Mouse (Mus musculus): Measurements from ENCODE around the gene Coro1b.

Coro1b gene

GRCm38 (mm10) chr19:4148491-4148806 lies at the start of gene Coro1b:
Gene Coro1b, plus strand, starts transcription at chr19:4148619.
- in situ Hi-C loops (cut with MboI; ENCODE audit: low pct_unique_long_range_greater_than_20kb in 1 of 2, low sequenced_read_pairs in 2 of 2, unreplicated experiment in 1 of 2) = no loop called here

GRCm38 (mm10) chr19:4099056-4099455 lies 49.4 kb upstream of the Coro1b start:
- in situ Hi-C loops (cut with MboI; ENCODE audit: low pct_unique_long_range_greater_than_20kb in 1 of 2, low sequenced_read_pairs in 2 of 2, unreplicated experiment in 1 of 2) = no loop called here

DNA sequence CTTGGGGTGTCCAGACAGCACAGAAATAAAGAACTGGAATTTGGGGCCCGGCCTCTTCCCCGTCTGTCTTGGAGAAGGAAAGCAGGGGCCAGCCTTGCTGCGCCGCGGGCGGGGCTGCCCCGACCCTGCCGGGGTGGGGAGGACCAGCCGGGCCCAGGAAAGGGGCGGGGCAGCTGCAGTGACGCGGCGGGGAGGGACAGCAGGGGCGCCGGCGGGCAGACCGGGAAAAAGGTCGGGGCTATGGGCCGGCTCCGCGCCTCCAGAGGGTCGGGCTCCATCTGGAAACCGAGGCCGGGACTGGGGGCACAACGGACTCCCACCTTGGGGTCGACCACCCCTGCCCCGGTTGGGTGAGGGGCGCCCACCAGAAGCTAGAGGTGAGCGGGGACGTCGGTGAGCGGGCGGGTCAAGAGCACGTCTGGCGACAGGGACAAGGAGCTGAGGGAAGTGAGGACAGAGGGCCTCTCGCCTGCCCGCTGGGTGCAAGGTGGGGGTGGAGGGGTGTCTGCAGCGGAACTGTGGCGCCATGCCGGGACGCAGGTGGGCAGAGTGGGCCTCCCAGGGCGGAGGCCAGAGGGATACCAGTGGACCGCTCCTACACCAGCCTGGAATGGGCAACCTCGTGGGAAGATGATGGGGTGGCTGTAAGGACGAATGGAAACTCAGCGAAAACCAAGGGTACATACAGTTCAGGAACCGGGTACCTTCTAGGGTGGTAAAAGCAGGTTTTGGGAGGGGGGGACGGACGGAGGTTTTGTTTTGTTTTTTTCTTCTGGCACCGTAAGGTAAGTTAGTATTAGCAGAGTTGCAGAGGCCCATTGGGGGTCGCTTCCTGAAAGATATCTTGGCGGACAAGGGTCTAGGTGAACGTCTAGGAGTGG lies 48.3 kb upstream of the Coro1b start, which contains the start of gene Pitpnm1:
Pitpnm1 (plus strand) TSS at position 162 of the 881 bp plus-strand sequence.
- in situ Hi-C loops (cut with MboI; ENCODE audit: low pct_unique_long_range_greater_than_20kb in 1 of 2, low sequenced_read_pairs in 2 of 2, unreplicated experiment in 1 of 2) = no loop called here

DNA sequence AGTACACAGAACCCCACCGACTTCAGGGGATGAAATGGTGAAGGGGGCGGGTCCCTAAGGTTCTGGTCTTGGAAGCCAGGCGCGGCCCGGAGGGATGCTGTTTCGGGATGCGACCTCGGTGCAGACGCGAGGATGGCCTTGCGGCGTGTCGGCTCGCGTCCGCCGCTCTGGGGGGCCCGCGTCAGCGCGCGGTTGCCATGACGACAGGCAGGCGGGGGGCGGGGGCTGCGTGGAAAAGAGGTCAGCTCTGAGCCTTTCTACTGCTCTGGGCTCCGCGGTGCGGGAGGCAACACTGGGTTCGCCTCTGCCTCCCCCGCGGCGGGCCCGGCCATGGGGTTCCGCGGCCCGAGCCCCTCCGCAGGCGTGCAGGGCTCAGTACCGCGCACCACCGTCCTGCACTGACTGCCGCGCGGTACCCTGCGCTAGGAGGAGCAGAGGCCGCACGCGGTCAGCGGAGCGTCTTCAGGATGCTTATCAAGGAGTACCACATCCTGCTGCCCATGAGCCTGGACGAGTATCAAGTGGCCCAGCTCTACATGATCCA lies 47.6 kb upstream of the Coro1b start:
- in situ Hi-C loops (cut with MboI; ENCODE audit: low pct_unique_long_range_greater_than_20kb in 1 of 2, low sequenced_read_pairs in 2 of 2, unreplicated experiment in 1 of 2) = no loop called here

- in situ Hi-C loops (cut with MboI; ENCODE audit: low pct_unique_long_range_greater_than_20kb in 1 of 2, low sequenced_read_pairs in 2 of 2, unreplicated experiment in 1 of 2) = no loop called here
Observed at GRCm38 (mm10) chr19:4101466-4101865, 47.0 kb upstream of the Coro1b start.

- in situ Hi-C loops (cut with MboI; ENCODE audit: low pct_unique_long_range_greater_than_20kb in 1 of 2, low sequenced_read_pairs in 2 of 2, unreplicated experiment in 1 of 2) = no loop called here
Observed at GRCm38 (mm10) chr19:4102049-4102448, 46.4 kb upstream of the Coro1b start.

DNA sequence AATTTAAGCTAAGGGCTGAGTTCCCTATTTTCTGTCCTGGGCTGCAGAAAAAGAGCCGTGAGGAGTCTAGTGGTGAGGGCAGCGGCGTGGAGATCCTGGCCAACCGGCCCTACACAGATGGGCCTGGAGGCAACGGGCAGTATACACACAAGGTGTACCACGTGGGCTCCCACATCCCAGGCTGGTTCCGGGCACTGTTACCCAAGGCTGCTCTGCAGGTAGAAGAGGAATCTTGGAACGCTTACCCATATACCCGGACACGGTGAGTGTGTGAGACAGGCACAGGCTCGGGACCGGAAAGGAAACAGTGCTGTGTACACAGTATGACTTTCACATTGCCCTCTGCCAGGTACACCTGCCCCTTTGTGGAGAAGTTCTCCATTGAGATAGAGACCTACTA lies 45.8 kb upstream of the Coro1b start:
- in situ Hi-C loops (cut with MboI; ENCODE audit: low pct_unique_long_range_greater_than_20kb in 1 of 2, low sequenced_read_pairs in 2 of 2, unreplicated experiment in 1 of 2) = no loop called here

- in situ Hi-C loops (cut with MboI; ENCODE audit: low pct_unique_long_range_greater_than_20kb in 1 of 2, low sequenced_read_pairs in 2 of 2, unreplicated experiment in 1 of 2) = no loop called here
Observed at GRCm38 (mm10) chr19:4103294-4103693, 45.1 kb upstream of the Coro1b start.

GRCm38 (mm10) chr19:4103792-4104191 lies 44.6 kb upstream of the Coro1b start:
- in situ Hi-C loops (cut with MboI; ENCODE audit: low pct_unique_long_range_greater_than_20kb in 1 of 2, low sequenced_read_pairs in 2 of 2, unreplicated experiment in 1 of 2) = no loop called here

- in situ Hi-C loops (cut with MboI; ENCODE audit: low pct_unique_long_range_greater_than_20kb in 1 of 2, low sequenced_read_pairs in 2 of 2, unreplicated experiment in 1 of 2) = no loop called here
Observed at GRCm38 (mm10) chr19:4104675-4105194, 43.7 kb upstream of the Coro1b start.

GRCm38 (mm10) chr19:4106654-4107053 lies 41.8 kb upstream of the Coro1b start:
- in situ Hi-C loops (cut with MboI; ENCODE audit: low pct_unique_long_range_greater_than_20kb in 1 of 2, low sequenced_read_pairs in 2 of 2, unreplicated experiment in 1 of 2) = no loop called here

- in situ Hi-C loops (cut with MboI; ENCODE audit: low pct_unique_long_range_greater_than_20kb in 1 of 2, low sequenced_read_pairs in 2 of 2, unreplicated experiment in 1 of 2) = no loop called here
Observed at GRCm38 (mm10) chr19:4108535-4108934, 39.9 kb upstream of the Coro1b start.

- in situ Hi-C loops (cut with MboI; ENCODE audit: low pct_unique_long_range_greater_than_20kb in 1 of 2, low sequenced_read_pairs in 2 of 2, unreplicated experiment in 1 of 2) = no loop called here
Observed at GRCm38 (mm10) chr19:4112063-4112960, 36.1 kb upstream of the Coro1b start.

DNA sequence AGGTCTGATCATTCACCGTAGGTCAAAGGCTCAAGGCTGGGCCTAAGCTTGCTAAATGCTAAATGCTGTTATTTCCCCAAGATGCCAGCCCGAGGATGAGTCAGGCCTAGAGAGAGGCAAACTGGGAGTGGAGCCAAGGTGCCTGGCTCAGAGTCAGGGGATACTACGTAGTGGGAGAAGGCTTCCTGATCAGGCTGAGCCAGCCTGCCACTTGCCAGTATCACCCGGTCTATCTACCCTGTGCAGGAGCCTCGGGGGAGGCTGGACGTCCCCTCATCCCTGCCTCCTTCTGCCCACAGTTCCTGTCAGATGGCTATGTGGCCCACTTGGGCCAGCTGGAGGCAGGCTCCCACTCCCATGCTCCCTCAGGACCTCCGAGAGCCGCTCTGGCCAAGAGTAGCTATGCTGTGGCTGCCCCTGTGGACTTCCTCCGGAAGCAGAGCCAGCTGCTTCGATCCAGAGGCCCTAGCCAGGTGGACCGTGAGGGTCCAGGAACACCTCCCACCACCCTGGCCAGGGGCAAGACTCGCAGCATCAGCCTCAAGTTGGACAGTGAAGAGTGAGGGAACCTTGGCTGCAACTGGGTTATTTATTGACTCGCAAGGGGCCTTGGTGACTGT lies 35.1 kb upstream of the Coro1b start:
- in situ Hi-C loops (cut with MboI; ENCODE audit: low pct_unique_long_range_greater_than_20kb in 1 of 2, low sequenced_read_pairs in 2 of 2, unreplicated experiment in 1 of 2) = no loop called here

DNA sequence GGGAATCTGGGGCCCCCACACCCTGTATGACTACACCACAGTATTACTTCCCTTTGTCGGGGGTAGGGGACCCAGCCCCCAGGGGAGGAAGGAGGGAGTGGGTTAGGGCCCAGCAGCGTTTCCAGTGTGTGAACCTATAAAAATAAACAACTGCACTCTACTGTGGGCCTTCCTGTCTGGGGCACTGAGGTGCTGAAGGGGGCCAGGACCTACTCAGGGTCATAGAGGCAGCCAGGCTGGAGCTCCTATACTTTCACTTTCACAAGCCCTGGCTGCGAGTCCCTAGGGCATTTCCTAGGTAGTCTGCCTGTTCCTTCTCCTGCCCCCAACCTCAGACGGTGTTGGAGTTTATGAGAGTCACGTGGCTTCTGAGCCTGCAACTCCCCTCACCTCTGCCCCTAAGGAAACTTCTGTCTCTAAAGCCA lies 34.6 kb upstream of the Coro1b start:
- in situ Hi-C loops (cut with MboI; ENCODE audit: low pct_unique_long_range_greater_than_20kb in 1 of 2, low sequenced_read_pairs in 2 of 2, unreplicated experiment in 1 of 2) = no loop called here

GRCm38 (mm10) chr19:4114551-4114950 lies 33.9 kb upstream of the Coro1b start:
- in situ Hi-C loops (cut with MboI; ENCODE audit: low pct_unique_long_range_greater_than_20kb in 1 of 2, low sequenced_read_pairs in 2 of 2, unreplicated experiment in 1 of 2) = no loop called here

DNA sequence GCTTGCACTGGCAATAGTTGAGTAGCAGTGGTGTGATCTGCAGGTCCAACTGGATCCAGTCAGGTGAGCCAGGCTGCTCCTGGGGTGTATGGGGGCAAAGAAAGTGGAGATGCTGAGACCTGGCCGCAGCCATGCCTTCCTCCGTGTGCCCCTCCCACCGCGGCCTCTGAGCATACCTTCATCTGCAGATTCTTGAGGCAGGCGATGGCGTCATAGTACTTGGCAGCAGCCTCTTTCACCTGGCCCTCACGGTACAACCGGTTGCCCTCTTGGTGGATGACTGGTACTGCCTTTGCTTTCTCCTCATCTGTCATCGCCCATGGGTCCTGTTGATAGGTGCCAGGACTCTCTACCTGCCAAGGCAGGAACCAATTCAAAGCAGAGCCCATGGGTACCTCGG lies 33.3 kb upstream of the Coro1b start:
- in situ Hi-C loops (cut with MboI; ENCODE audit: low pct_unique_long_range_greater_than_20kb in 1 of 2, low sequenced_read_pairs in 2 of 2, unreplicated experiment in 1 of 2) = no loop called here

- in situ Hi-C loops (cut with MboI; ENCODE audit: low pct_unique_long_range_greater_than_20kb in 1 of 2, low sequenced_read_pairs in 2 of 2, unreplicated experiment in 1 of 2) = no loop called here
Observed at GRCm38 (mm10) chr19:4115816-4116215, 32.6 kb upstream of the Coro1b start.

- in situ Hi-C loops (cut with MboI; ENCODE audit: low pct_unique_long_range_greater_than_20kb in 1 of 2, low sequenced_read_pairs in 2 of 2, unreplicated experiment in 1 of 2) = no loop called here
Observed at GRCm38 (mm10) chr19:4117006-4117405, 31.4 kb upstream of the Coro1b start.

All from mouse embryonic stem cell (cell line).